Mouse (Mus musculus) c-Kit-positive CD71-positive TER-119-negative erythroid progenitor cells, embryonic 14.5 days (primary cell): Measurements from ENCODE around the gene B3galt1.

Experiments used
- DNase-seq: peaks from one replicate; pipeline ENCODE4 v3.0.0-alpha.2; 2013; ENCODE audit warnings: low read depth

Gene B3galt1

GRCm38 (mm10) chr2:67948408-67948807 lies 382.7 kb downstream of the B3galt1 start:
- DNase-seq: no peak

GRCm38 (mm10) chr2:67956182-67956581 lies 390.5 kb downstream of the B3galt1 start:
- no peak for DNase-seq

GRCm38 (mm10) chr2:67957561-67957960 lies 391.9 kb downstream of the B3galt1 start:
- DNase-seq: no peak

DNA sequence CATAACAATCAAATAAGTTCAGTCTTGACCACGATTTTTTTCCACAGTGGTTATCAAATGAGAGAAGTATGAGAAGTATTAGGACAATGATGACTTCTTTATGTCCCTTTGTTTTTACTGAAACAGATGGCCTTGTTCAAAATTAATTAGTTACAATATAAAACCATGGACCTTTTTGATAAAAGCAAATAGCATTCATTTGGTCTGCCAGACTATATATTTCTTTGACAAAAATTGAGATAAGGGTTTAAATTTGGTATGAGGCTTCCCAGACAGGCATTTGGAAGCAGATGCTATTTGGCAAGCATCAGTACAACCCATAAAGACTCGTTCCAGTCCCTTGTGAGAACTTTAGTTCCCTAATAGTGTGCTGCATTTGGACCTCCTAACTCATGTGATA lies 395.0 kb downstream of the B3galt1 start:
- DNase-seq: no peak

DNA sequence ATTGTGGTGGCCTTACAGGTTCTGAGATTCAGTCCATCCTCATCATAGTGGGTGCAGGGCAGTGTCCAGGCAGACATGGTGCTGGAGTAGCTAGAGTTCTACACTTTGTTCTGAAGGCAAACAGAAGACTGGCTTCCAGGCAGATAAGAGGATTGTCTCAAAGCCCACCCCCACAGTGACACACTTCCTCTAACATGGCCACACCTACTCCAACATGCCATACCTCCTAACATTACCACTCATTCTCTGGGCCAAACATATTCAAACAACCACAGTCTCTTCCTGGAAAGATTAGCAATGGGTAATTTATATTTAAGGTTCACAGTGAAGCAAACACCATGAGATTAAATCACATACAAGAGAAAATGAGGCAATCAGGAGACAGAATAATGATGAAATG lies 403.1 kb downstream of the B3galt1 start:
- no peak for DNase-seq

DNA sequence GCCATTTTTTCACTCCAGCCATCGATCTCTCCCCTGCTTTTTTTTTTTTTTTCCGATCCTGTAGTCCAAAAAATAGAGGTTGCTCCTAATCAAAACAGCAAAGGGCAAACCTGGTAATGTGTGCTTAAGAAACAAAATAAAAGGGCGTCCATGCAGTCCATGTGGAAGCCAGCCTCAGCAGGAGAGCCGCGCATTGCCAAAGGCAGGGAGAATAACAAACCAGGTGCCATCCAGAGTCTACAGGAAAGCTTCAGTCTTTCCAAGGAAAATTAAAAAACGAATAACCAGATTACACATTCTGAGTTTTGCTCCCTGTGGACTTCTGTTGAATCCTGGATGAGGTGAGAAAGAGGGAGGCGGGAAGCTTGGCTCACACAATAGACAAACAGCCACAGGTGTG lies 405.4 kb downstream of the B3galt1 start:
- no peak for DNase-seq

- DNase-seq: no peak
These were observed 405.9 kb downstream of the B3galt1 start for GRCm38 (mm10) chr2:67971576-67971975.

GRCm38 (mm10) chr2:67975764-67976163 lies 410.1 kb downstream of the B3galt1 start:
- DNase-seq: no peak

DNA sequence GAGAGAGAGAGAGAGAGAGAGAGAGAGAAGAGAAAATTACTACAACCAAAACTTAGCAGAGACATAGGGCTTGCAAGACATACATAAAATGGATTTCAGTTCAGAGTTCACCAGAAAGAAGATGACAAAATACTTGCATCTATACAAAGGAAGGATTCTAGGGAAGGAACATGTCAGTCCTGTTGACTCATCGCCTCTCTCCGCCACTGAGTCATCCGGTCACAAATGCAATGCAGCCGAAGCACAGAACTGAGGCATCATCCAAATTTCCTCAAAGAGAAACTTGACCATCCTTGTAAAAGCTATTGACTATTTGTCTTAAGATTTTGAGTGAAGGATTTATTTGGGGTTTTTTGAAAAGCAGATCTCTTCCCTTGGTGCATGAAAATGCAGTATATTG lies 410.8 kb downstream of the B3galt1 start:
- DNase-seq: no peak

- no peak for DNase-seq
These were observed 412.1 kb downstream of the B3galt1 start for GRCm38 (mm10) chr2:67977620-67978262.

DNA sequence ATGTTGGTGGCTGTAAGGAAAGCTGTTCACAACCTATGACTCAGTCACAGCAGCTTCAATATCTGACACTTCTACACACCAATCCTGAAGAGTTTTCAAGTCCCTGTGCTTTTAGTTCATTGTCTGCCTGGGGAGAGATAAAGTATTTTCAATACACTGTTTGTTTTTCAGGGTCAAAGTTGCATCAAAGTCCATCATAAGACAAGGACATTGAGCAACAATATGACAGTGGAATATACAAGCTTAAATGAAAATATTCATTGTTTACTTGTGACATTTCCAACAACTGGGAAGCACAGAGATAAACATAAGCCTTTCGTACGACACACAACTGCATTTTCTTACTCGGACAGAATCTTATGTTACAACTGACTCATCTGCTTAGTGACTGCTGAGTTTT lies 417.9 kb downstream of the B3galt1 start:
- no peak for DNase-seq

- no peak for DNase-seq
These were observed 419.5 kb downstream of the B3galt1 start for GRCm38 (mm10) chr2:67985133-67985532.

DNA sequence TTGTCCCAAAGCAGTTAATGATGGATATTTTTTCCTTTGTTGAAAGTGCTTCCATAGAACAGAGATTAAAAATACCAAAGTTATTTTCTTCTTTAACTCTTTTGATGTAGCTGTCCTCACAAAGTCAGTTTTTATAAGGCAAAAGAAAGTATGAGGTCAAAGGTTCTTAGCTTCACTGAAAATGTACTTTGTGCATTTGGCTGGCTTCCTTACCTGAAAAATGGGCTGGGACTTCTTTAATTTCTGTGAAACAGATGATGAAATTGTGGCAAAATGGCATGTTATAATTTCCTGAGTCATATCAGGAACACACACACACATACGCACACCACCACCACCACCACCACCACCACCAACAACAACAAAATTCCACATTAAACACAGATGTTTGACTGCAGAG lies 427.8 kb downstream of the B3galt1 start:
- no peak for DNase-seq

GRCm38 (mm10) chr2:68003091-68003490 lies 437.4 kb downstream of the B3galt1 start:
- no peak for DNase-seq

DNA sequence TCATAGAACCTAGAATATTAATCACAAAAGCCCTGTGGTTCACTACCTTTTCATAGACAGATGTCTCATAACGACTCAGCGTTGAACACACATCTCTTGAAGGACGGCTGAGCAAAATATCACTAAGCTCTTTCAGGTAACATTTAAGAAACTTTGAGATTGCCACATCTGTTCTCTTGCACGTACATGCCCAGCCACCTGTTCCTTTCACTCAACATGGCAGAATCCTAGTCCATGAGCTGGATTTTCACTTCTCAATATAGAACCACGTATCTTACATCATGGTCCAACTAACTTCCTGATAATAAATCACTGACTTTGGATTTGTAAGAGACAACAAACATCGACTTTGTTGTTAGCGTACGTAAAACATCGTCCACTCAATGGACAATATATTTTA lies 439.5 kb downstream of the B3galt1 start:
- DNase-seq: no peak

- DNase-seq: no peak
These were observed 440.0 kb downstream of the B3galt1 start for GRCm38 (mm10) chr2:68005711-68006110.

- no peak for DNase-seq
These were observed 445.7 kb downstream of the B3galt1 start for GRCm38 (mm10) chr2:68011336-68011735.

GRCm38 (mm10) chr2:68020251-68020680 lies 454.6 kb downstream of the B3galt1 start:
- DNase-seq: no peak

DNA sequence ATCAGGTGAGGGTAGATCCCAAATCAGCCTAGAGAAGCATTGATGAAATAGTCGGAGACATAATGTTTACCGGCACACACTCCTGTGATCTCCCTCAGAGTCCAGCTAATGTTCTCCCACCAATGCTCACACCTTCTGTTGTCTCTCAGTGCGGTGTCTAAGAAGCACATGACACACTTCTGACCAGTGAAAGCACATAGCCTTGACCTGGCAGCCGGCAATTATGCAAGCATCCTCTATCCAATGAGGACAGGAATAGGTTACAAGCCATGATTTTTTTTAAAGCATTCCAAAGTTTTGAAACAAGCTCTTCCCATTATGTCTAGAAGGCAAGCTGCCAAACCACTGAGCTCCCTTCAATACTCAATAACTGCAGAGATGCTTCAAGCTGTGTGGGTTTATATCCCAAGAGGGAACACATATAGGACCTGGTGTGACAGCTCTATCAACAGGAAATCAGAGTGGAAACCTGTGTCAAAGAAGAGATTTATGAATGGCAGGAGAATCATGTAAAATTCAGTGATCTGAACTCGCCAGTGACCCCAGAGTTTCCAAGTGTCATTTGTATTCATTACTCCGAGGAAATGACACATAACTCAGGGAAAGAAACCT lies 456.0 kb downstream of the B3galt1 start:
- DNase-seq: no peak

- DNase-seq: no peak
These were observed 463.1 kb downstream of the B3galt1 start for GRCm38 (mm10) chr2:68028811-68029210.

- no peak for DNase-seq
These were observed 469.0 kb downstream of the B3galt1 start for GRCm38 (mm10) chr2:68034711-68035110.

- no peak for DNase-seq
These were observed 475.1 kb downstream of the B3galt1 start for GRCm38 (mm10) chr2:68040752-68041151.

- no peak for DNase-seq
These were observed 486.8 kb downstream of the B3galt1 start for GRCm38 (mm10) chr2:68052481-68052880.

GRCm38 (mm10) chr2:68053243-68053642 lies 487.6 kb downstream of the B3galt1 start:
- no peak for DNase-seq
